Mouse (Mus musculus) neural tube, embryonic 11.5 days (tissue): ENCODE measurements around the gene Dnah8. TPM values are rescaled to one million over a fixed set of nuclear protein-coding genes. Genes with fewer than 3 reads are reported as not detected.
A peak's percentile ranks its signal among the peaks of the same experiment; 100 is the strongest.

Source experiments
- ATAC-seq: fragments of 200-750 bp; cut with Nextera tagmentation; 2 replicates; pipeline ENCODE4 v1.8.0; 2017; ENCODE audit warnings: moderate number of reproducible peaks, mild to moderate bottlenecking, moderate TSS enrichment, moderate library complexity; ENCODE audit not compliant: insufficient read depth, low FRiP score, low TSS enrichment
- DNase-seq: peaks from one replicate; pipeline ENCODE4 v3.0.0-alpha.2; 2015; ENCODE audit warnings: low spot score
- H3K27ac ChIP-seq: fragments of 300-500 bp; sonication (generic); 2 replicates; pipeline ENCODE4 v1.5.1; 2014; ENCODE audit warnings: low read depth, mild to moderate bottlenecking, low read length
- H3K27me3 ChIP-seq: fragments of 300-500 bp; sonication (generic); 2 replicates; pipeline ENCODE4 v1.6.1; 2014; ENCODE audit warnings: mild to moderate bottlenecking, low read length, mixed read lengths; ENCODE audit not compliant: control insufficient read depth, insufficient read depth
- H3K36me3 ChIP-seq: fragments of 300-500 bp; sonication (generic); 2 replicates; pipeline ENCODE4 v1.6.1; 2014; ENCODE audit warnings: mild to moderate bottlenecking, low read length, moderate library complexity, mixed read lengths; ENCODE audit not compliant: control insufficient read depth, insufficient read depth
- H3K4me1 ChIP-seq: fragments of 300-500 bp; sonication (generic); 2 replicates; pipeline ENCODE4 v1.6.1; 2014; ENCODE audit warnings: low read length, mixed read lengths; ENCODE audit not compliant: control insufficient read depth, insufficient read depth
- H3K4me2 ChIP-seq: fragments of 300-500 bp; sonication (generic); 2 replicates; pipeline ENCODE4 v1.6.1; 2014; ENCODE audit warnings: low read depth, mild to moderate bottlenecking, moderate library complexity
- H3K4me3 ChIP-seq: fragments of 300-500 bp; sonication (generic); 2 replicates; pipeline ENCODE4 v1.5.1; 2014; ENCODE audit warnings: low read depth, low read length
- H3K9ac ChIP-seq: fragments of 300-500 bp; sonication (generic); 2 replicates; pipeline ENCODE4 v1.6.1; 2014; ENCODE audit warnings: mild to moderate bottlenecking, low read length
- H3K9me3 ChIP-seq: fragments of 300-500 bp; sonication (generic); 2 replicates; pipeline ENCODE4 v1.6.1; 2016; ENCODE audit warnings: low read length; ENCODE audit not compliant: control insufficient read depth
- WGBS: fragments of 180-500 bp; shearing (Covaris S2); extraction: QIAGEN DNeasy Blood & Tissue Kit; methylation state at CpG from one replicate; pipeline ENCODE4 v1.1.7; 2014; 5-methylcytosine and 5-hydroxymethylcytosine counted together
- polyA plus RNA-seq: library from polyadenylated mRNA; unstranded; fragments of >200 nt; fragmentation: Nextera tagmentation; extraction: Ambion mirVana; gene quantifications from 2 replicates; pipeline ENCODE4 v1.2.1, GENCODE M21; 2014

Gene Dnah8
- polyA plus RNA-seq, 1 experiment from 2014 or later: 1.1 TPM

- H3K36me3 ChIP-seq: no peaks in the 10 kb centered on the region
- DNase-seq: no peak
- H3K27me3 ChIP-seq: no peaks in the 10 kb centered on the region
- no peak overlapping the region for H3K27ac ChIP-seq
- WGBS: 95% methylated on average over 8 of the region's 8 CpGs
- H3K9me3 ChIP-seq: no peaks in the 10 kb centered on the region
- H3K4me1 ChIP-seq: no peaks in the 10 kb centered on the region
- no peak overlapping the region for H3K9ac ChIP-seq
- no peak for ATAC-seq
- no peak overlapping the region for H3K4me3 ChIP-seq
- H3K4me2 ChIP-seq: no peak overlapping the region
These were observed 195.0 kb downstream of the Dnah8 start for GRCm38 (mm10) chr17:30819134-30819533.

GRCm38 (mm10) chr17:30821115-30821514 is 197.0 kb downstream of the Dnah8 start:
- H3K36me3 ChIP-seq: no peaks in the 10 kb centered on the region
- H3K4me3 ChIP-seq: no peak overlapping the region
- H3K27me3 ChIP-seq: no peaks in the 10 kb centered on the region
- no peak overlapping the region for H3K9ac ChIP-seq
- H3K9me3 ChIP-seq: no peaks in the 10 kb centered on the region
- no peaks in the 10 kb centered on the region for H3K4me1 ChIP-seq
- DNase-seq: no peak
- H3K4me2 ChIP-seq: no peak overlapping the region
- no peak overlapping the region for H3K27ac ChIP-seq
- 85% methylated on average over 6 of the region's 6 CpGs for WGBS
- no peak for ATAC-seq

- H3K4me1 ChIP-seq: no peaks in the 10 kb centered on the region
- H3K27me3 ChIP-seq: no peaks in the 10 kb centered on the region
- H3K4me3 ChIP-seq: no peak overlapping the region
- no peak overlapping the region for H3K9ac ChIP-seq
- 90% methylated on average over 7 of the region's 7 CpGs for WGBS
- no peak overlapping the region for H3K27ac ChIP-seq
- DNase-seq (no peak), ATAC-seq (no peak)
- H3K9me3 ChIP-seq: no peaks in the 10 kb centered on the region
- no peak overlapping the region for H3K4me2 ChIP-seq
- H3K36me3 ChIP-seq: no peaks in the 10 kb centered on the region
These were observed 200.3 kb downstream of the Dnah8 start for GRCm38 (mm10) chr17:30824473-30824872.

GRCm38 (mm10) chr17:30825731-30826304 is 201.7 kb downstream of the Dnah8 start:
- DNase-seq (peak; percentile 34), ATAC-seq (no peak)
- H3K27me3 ChIP-seq: no peaks in the 10 kb centered on the region
- 34% methylated on average over 11 of the region's 11 CpGs for WGBS
- H3K4me2 ChIP-seq: no peak overlapping the region
- no peaks in the 10 kb centered on the region for H3K36me3 ChIP-seq
- no peak overlapping the region for H3K27ac ChIP-seq
- H3K4me1 ChIP-seq: no peaks in the 10 kb centered on the region
- no peak overlapping the region for H3K4me3 ChIP-seq
- no peaks in the 10 kb centered on the region for H3K9me3 ChIP-seq
- no peak overlapping the region for H3K9ac ChIP-seq

GRCm38 (mm10) chr17:30831170-30831569 is 207.0 kb downstream of the Dnah8 start:
- WGBS: 100% methylated on average over 2 of the region's 2 CpGs
- ATAC-seq: no peak

GRCm38 (mm10) chr17:30835419-30835818 is 211.3 kb downstream of the Dnah8 start:
- H3K9ac ChIP-seq: no peak overlapping the region
- H3K9me3 ChIP-seq: no peaks in the 10 kb centered on the region
- no peaks in the 10 kb centered on the region for H3K4me1 ChIP-seq
- H3K4me2 ChIP-seq: no peak overlapping the region
- no peak overlapping the region for H3K4me3 ChIP-seq
- H3K36me3 ChIP-seq: no peaks in the 10 kb centered on the region
- no peaks in the 10 kb centered on the region for H3K27me3 ChIP-seq
- no peak overlapping the region for H3K27ac ChIP-seq
- ATAC-seq (no peak), DNase-seq (no peak)
- 87% methylated on average over 4 of the region's 4 CpGs for WGBS

More at GRCm38 (mm10) chr17:30831170-30831569, 207.0 kb downstream of the Dnah8 start:
- Histone ChIP-seq H3K36me3 (no peaks in the 10 kb centered on the region), H3K27me3 (no peaks in the 10 kb centered on the region), H3K27ac (no peak overlapping the region), H3K9ac (no peak overlapping the region), H3K9me3 (no peaks in the 10 kb centered on the region), H3K4me1 (no peaks in the 10 kb centered on the region), H3K4me2 (no peak overlapping the region), H3K4me3 (no peak overlapping the region)
- no peak for DNase-seq

- WGBS: 85% methylated on average over 1 of the region's 1 CpGs
- Histone ChIP-seq H3K27ac (no peak overlapping the region), H3K4me2 (no peak overlapping the region), H3K4me1 (no peaks in the 10 kb centered on the region), H3K36me3 (no peaks in the 10 kb centered on the region), H3K4me3 (no peak overlapping the region), H3K27me3 (no peaks in the 10 kb centered on the region), H3K9me3 (no peaks in the 10 kb centered on the region), H3K9ac (no peak overlapping the region)
- no peak for ATAC-seq
- DNase-seq: no peak
These were observed 212.9 kb downstream of the Dnah8 start for GRCm38 (mm10) chr17:30837031-30837430.

GRCm38 (mm10) chr17:30840046-30840445 is 215.9 kb downstream of the Dnah8 start:
- no peak for ATAC-seq
- Histone ChIP-seq H3K36me3 (no peaks in the 10 kb centered on the region), H3K4me1 (no peaks in the 10 kb centered on the region), H3K9me3 (no peaks in the 10 kb centered on the region), H3K27me3 (no peaks in the 10 kb centered on the region), H3K27ac (no peak overlapping the region), H3K9ac (no peak overlapping the region), H3K4me2 (no peak overlapping the region), H3K4me3 (no peak overlapping the region)
- no peak for DNase-seq
- WGBS: 85% methylated on average over 9 of the region's 9 CpGs

GRCm38 (mm10) chr17:30842312-30842711 is 218.2 kb downstream of the Dnah8 start:
- DNase-seq: no peak
- Histone ChIP-seq H3K27me3 (no peaks in the 10 kb centered on the region), H3K4me1 (no peaks in the 10 kb centered on the region), H3K36me3 (no peaks in the 10 kb centered on the region), H3K4me2 (no peak overlapping the region), H3K27ac (no peak overlapping the region), H3K9me3 (no peaks in the 10 kb centered on the region), H3K4me3 (no peak overlapping the region), H3K9ac (no peak overlapping the region)
- WGBS: 76% methylated on average over 6 of the region's 6 CpGs
- no peak for ATAC-seq
